Mouse (Mus musculus) intestine, embryonic 15.5 days (tissue): ENCODE results near the gene Mcur1. TPM values are rescaled to one million over a fixed set of nuclear protein-coding genes. Genes with fewer than 3 reads are reported as not detected.

Experiments used
- ATAC-seq: fragments of 200-750 bp; cut with Nextera tagmentation; 2 replicates; pipeline ENCODE4 v1.8.0; 2017; ENCODE audit warnings: moderate TSS enrichment, moderate library complexity
- H3K27ac ChIP-seq: fragments of 300-500 bp; sonication (generic); 2 replicates; pipeline ENCODE4 v1.5.1; 2015; ENCODE audit warnings: mild to moderate bottlenecking, inconsistent platforms
- H3K27me3 ChIP-seq: fragments of 300-500 bp; sonication (generic); replicated peaks from 2 replicates; pipeline ENCODE4 v1.6.1; 2015; ENCODE audit warnings: inconsistent platforms
- H3K36me3 ChIP-seq: fragments of 300-500 bp; sonication (generic); 2 replicates; pipeline ENCODE4 v1.6.1; 2015; ENCODE audit warnings: inconsistent platforms
- H3K4me1 ChIP-seq: fragments of 300-500 bp; sonication (generic); replicated peaks from 2 replicates; pipeline ENCODE4 v1.6.1; 2015; ENCODE audit warnings: inconsistent platforms
- H3K4me2 ChIP-seq: fragments of 300-500 bp; sonication (generic); replicated peaks from 2 replicates; pipeline ENCODE4 v1.6.1; 2015; ENCODE audit warnings: mild to moderate bottlenecking, inconsistent platforms
- H3K4me3 ChIP-seq: fragments of 300-500 bp; sonication (generic); replicated peaks from 2 replicates; pipeline ENCODE4 v1.5.1; 2015; ENCODE audit warnings: inconsistent platforms
- H3K9ac ChIP-seq: fragments of 300-500 bp; sonication (generic); 2 replicates; pipeline ENCODE4 v1.6.1; 2015; ENCODE audit warnings: inconsistent platforms
- H3K9me3 ChIP-seq: fragments of 300-500 bp; sonication (generic); 2 replicates; pipeline ENCODE4 v1.6.1; 2016; ENCODE audit warnings: inconsistent platforms
- WGBS: fragments of 180-500 bp; shearing (Covaris S2); methylation state at CpG from one replicate; pipeline ENCODE4 v1.1.7; 2015; 5-methylcytosine and 5-hydroxymethylcytosine counted together
- polyA plus RNA-seq: library from polyadenylated mRNA; unstranded; fragments of >200 nt; fragmentation: Nextera tagmentation; extraction: Ambion mirVana; gene quantifications from 2 replicates; pipeline ENCODE4 v1.2.1, GENCODE M21; 2015

Mcur1 gene
- polyA plus RNA-seq, 1 experiment from 2014 or later, result 11.0 TPM

DNA sequence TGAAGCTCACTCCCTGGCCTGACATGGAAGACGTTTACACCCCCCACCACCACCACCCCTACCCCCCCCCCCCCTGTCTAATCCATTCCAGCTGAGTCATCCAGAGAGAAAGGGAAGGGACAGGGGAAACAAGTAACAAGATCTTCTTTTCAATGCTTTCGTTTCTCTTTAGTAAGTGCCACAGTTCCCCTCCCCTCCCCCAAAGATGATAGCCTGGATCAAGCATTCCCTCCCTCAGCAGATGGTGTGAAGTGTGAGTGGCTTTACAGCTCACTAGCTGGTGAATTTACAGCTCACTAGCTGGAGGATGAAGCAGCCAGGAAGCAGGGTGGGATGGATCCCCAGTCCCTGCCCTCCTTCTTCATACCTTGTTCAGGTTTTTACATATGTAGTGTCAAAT, 63.3 kb downstream of the Mcur1 start:
- Histone ChIP-seq H3K9ac (no peak overlapping the region), H3K9me3 (no peaks in the 10 kb centered on the region), H3K27me3 (no peaks in the 10 kb centered on the region)

DNA sequence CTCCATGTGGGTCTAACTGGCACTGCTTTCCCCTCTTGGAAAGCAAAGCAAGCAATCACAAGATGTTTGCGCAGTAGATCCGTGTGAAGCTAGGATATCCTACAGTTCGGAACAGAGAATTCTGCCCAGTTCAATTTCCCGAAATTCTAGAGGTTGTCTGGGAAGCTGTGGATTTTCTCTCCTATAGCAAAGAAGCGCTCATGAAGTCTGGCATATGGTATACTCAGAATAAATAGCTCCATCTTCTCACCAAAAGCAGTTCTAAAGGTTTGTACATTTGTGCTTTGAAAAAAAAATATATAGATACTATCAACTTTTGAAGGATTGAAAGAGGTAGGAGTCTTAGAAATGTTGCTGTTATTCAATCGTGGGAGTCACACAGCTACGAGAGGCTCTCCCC, 64.3 kb downstream of the Mcur1 start:
- no peak overlapping the region for H3K4me3 ChIP-seq
- no peaks in the 10 kb centered on the region for H3K36me3 ChIP-seq
- no peaks in the 10 kb centered on the region for H3K27me3 ChIP-seq
- no peak for ATAC-seq
- H3K27ac ChIP-seq, result no peak overlapping the region
- WGBS, result 88% methylated on average over 7 of the region's 7 CpGs
- H3K9ac ChIP-seq, result no peak overlapping the region
- H3K4me2 ChIP-seq, result no peak overlapping the region
- H3K4me1 ChIP-seq, result no peaks in the 10 kb centered on the region
- H3K9me3 ChIP-seq, result no peaks in the 10 kb centered on the region

More for the DNA sequence above, 63.3 kb downstream of the Mcur1 start:
- 39% methylated on average over 2 of the region's 2 CpGs for WGBS
- Histone ChIP-seq H3K27ac (no peak overlapping the region), H3K4me3 (no peak overlapping the region), H3K4me1 (no peaks in the 10 kb centered on the region), H3K4me2 (no peak overlapping the region), H3K36me3 (no peaks in the 10 kb centered on the region)
- no peak for ATAC-seq

- no peak overlapping the region for H3K9ac ChIP-seq
- no peak overlapping the region for H3K4me2 ChIP-seq
- H3K4me3 ChIP-seq, result no peak overlapping the region
- no peaks in the 10 kb centered on the region for H3K36me3 ChIP-seq
- no peaks in the 10 kb centered on the region for H3K9me3 ChIP-seq
- H3K27me3 ChIP-seq, result no peaks in the 10 kb centered on the region
- no peak for ATAC-seq
- H3K4me1 ChIP-seq, result no peaks in the 10 kb centered on the region
- H3K27ac ChIP-seq, result no peak overlapping the region
- WGBS, result 90% methylated on average over 7 of the region's 7 CpGs
These were observed 66.3 kb downstream of the Mcur1 start for GRCm38 (mm10) chr13:43493725-43494124.

DNA sequence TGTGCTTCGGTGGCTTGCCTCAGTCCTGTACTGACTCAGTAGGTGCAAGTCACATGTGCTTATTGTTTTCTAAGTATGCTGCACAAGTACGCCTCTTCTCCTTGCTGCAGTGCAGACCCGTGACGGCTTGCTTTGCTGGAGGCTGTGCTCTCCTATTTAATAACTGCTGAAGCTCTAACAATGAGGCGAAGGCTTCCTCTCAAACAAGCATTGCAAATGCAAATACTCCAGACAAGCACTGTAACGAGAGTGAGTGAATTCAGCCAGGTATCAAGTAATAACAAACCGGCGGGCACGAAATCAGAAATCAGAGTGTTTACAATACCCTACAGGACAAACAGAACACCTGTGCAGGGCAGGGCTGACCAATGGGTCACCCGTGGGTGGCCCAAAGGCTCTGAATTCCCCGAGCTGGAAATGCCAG, 66.9 kb downstream of the Mcur1 start:
- no peak overlapping the region for H3K4me3 ChIP-seq
- H3K27ac ChIP-seq, result no peak overlapping the region
- H3K36me3 ChIP-seq, result no peaks in the 10 kb centered on the region
- no peak overlapping the region for H3K9ac ChIP-seq
- ATAC-seq, result no peak
- H3K4me1 ChIP-seq, result no peaks in the 10 kb centered on the region
- no peaks in the 10 kb centered on the region for H3K27me3 ChIP-seq
- no peak overlapping the region for H3K4me2 ChIP-seq
- WGBS, result 65% methylated on average over 11 of the region's 11 CpGs
- H3K9me3 ChIP-seq, result no peaks in the 10 kb centered on the region

Other genes starting within 250 kb of the Mcur1 start
- 15.8 and 18.2 TPM in 2 replicates for gene Sirt5, start 194.7 kb downstream of the Mcur1 start, polyA plus RNA-seq
- gene Nol7, start 161.8 kb downstream of the Mcur1 start, polyA plus RNA-seq, result 141 and 150 TPM in 2 replicates
- gene Ranbp9, start 78.9 kb downstream of the Mcur1 start, polyA plus RNA-seq, result 7.9 and 8.0 TPM in 2 replicates
- gene Rnf182, start 55.5 kb upstream of the Mcur1 start, polyA plus RNA-seq, result 1.9 and 2.4 TPM in 2 replicates
- 9.1 and 10.3 TPM in 2 replicates for gene Cd83, start 224.6 kb upstream of the Mcur1 start, polyA plus RNA-seq